Mouse (Mus musculus) heart, adult 2 months (tissue): ENCODE measurements around the gene Ahctf1.

Source experiments
- CTCF ChIP-seq: fragments of 200-600 bp; IDR thresholded peaks from 2 replicates; pipeline ENCODE4 v1.8.1; 2022; ENCODE audit warnings: antibody characterized with exemption, mild to moderate bottlenecking, moderate library complexity
- EP300 ChIP-seq: fragments of 200-500 bp; IDR thresholded peaks from 2 replicates; pipeline ENCODE4 v1.6.1; 2011; ENCODE audit warnings: low read depth, low read length, control low read depth; ENCODE audit not compliant: insufficient read depth
- POLR2A ChIP-seq: fragments of 200-500 bp; IDR thresholded peaks from 2 replicates; pipeline ENCODE4 v1.6.1; 2011; ENCODE audit warnings: mild to moderate bottlenecking, low read depth, low read length, control low read depth; ENCODE audit not compliant: insufficient read depth

DNA sequence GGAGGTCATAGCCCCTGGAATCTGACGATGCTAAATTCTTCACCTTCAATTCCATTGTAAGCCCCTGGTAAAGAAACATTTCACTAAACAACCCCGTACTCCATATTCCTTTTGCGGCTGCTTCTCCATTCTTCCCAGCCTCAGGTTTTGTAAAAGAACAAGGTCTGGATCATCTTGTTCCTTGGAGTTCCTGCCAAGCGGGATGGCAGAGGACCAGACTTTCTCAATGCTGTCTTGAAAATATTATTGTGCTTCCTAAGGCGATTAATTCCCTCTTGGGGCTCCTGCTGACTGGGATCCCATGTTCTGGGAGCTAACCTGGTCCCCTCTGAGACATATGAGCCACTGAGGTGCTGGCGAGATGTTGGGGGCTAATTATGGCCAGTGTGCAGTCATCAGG lies 98.3 kb downstream of the Ahctf1 start:
- no peak for TF ChIP-seq CTCF
- no peak for TF ChIP-seq EP300
- no peak for TF ChIP-seq POLR2A
